Comparison of ENCODE assay signal across 7 mouse cellular contexts in genomic region chr1:122357015-122357414, GRCm38 (mm10).
DNase-seq lines count a peak whose midpoint lies in the region; ATAC-seq and TF ChIP-seq lines count a peak whose summit lies in the region.

No protein-coding gene starts in this region.

- DNase-seq in adrenal gland, adult 2 months: peak; percentile 87
- peak; percentile 100 for DNase-seq in embryo, embryonic 11.5 days (ENCODE audit: low read depth, low spot score)
- DNase-seq in kidney, adult 11 months: peak; percentile 60
- peak; percentile 91 to 94 for DNase-seq in left cerebral cortex, postnatal 36 days (ENCODE audit: low spot score in 2 of 2)
- DNase-seq in midbrain, embryonic 11.5 days (ENCODE audit: low spot score, missing footprints): peak; percentile 100
- peak; percentile 88 to 96 for DNase-seq in spleen, adult 2 months (ENCODE audit: low read depth in 1 of 2, low spot score in 2 of 2)

- intact Hi-C loops in left cerebral cortex, postnatal 36 days (cut with DNase I): no loop called here

- no peaks in the 10 kb centered on the region for H3K36me3 ChIP-seq in midbrain, embryonic 11.5 days (ENCODE audit: control insufficient read depth, insufficient read depth, low read length)
- H3K36me3 ChIP-seq in spleen, adult 2 months (ENCODE audit: control insufficient read depth, insufficient read depth, low read length): no peaks in the 10 kb centered on the region

- no peak overlapping the region for H3K9ac ChIP-seq in midbrain, embryonic 11.5 days (ENCODE audit: low read length)

- H3K27me3 ChIP-seq in midbrain, embryonic 11.5 days (ENCODE audit: control insufficient read depth, insufficient read depth, low read length): no peaks in the 10 kb centered on the region
- H3K27me3 ChIP-seq in spleen, adult 2 months (ENCODE audit: control insufficient read depth, insufficient read depth, low read length): no peaks in the 10 kb centered on the region

- H3K27ac ChIP-seq in midbrain, embryonic 11.5 days (ENCODE audit: low read depth, low read length): no peak overlapping the region
- no peak overlapping the region for H3K27ac ChIP-seq in spleen, adult 2 months (ENCODE audit: insufficient read depth, low read length)

- no peak for TF ChIP-seq CTCF in spleen, adult 2 months (IDR thresholded peaks at IDR 0.05; ENCODE audit: extremely low read depth, insufficient read depth, insufficient read length, insufficient replicate concordance)

- H3K9me3 ChIP-seq in midbrain, embryonic 11.5 days (ENCODE audit: control insufficient read depth, low read length): no peaks in the 10 kb centered on the region

- ATAC-seq in granulocyte monocyte progenitor cell, adult 5-6 weeks (replicated peaks; ENCODE audit: poor library complexity, severe bottlenecking): peak; percentile 91
- ATAC-seq in midbrain, embryonic 11.5 days (ENCODE audit: low FRiP score): peak; percentile 81

- H3K4me2 ChIP-seq in midbrain, embryonic 11.5 days: no peak overlapping the region

- TF ChIP-seq POLR2A in spleen, adult 2 months (IDR thresholded peaks at IDR 0.05; ENCODE audit: low read depth, low read length): no peak

- WGBS in midbrain, embryonic 11.5 days: 89% methylated on average over 16 of the region's 16 CpGs
- 94% methylated on average over 16 of the region's 16 CpGs for WGBS in spleen, adult 2 months

- H3K4me3 ChIP-seq in midbrain, embryonic 11.5 days (ENCODE audit: low read depth, low read length): no peak overlapping the region
- H3K4me3 ChIP-seq in spleen, adult 2 months (ENCODE audit: extremely low read depth, insufficient read depth, insufficient read length): no peak overlapping the region

- no peaks in the 10 kb centered on the region for H3K4me1 ChIP-seq in midbrain, embryonic 11.5 days (ENCODE audit: control insufficient read depth, insufficient read depth, low read length)
- H3K4me1 ChIP-seq in spleen, adult 2 months (ENCODE audit: control insufficient read depth, insufficient read depth, insufficient read length): no peaks in the 10 kb centered on the region
